Mouse (Mus musculus): ENCODE data around the gene Kctd17. TPM values are rescaled to one million over a fixed set of nuclear protein-coding genes. Genes with fewer than 3 reads are reported as not detected.

Kctd17 gene
- total RNA-seq (2015; ENCODE audit: low replicate concordance) (1.0 TPM in 1 of 2 replicates, not detected in the other), total RNA-seq (2017; ENCODE audit: low replicate concordance) (0.98 and 2.0 TPM in 2 replicates)

DNA sequence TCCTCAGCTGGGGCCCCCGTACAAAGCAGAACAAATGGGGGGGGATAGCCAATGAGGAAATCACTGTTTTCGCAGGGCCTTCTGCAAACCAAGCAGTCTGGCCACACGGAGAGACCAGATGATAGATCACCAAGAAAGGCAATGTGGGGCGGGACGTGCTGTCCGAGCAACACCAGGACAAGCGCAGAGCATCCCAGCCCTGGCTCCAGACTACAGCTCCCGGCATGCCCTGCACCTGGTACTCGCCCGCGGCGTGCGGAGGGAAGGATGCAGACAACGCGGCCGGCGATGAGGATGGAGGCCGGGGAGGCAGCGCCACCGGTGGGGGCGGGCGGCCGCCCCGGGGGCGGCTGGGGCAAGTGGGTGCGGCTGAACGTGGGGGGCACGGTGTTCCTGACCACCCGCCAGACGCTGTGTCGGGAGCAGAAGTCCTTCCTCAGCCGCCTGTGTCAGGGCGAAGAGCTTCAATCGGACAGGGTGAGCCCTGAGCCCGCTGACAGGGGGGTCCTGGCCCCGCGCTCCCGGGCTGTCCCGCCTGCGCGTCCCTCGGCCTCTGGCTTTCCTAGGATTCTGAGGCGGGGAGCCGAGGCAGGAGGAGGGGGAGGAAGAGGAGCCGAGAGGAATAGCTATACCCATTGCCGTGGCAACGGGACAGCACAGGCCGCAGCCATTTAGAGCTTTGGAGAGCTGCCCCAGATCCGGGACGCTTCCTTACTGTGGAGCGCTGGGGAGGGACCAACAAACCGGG lies at the start of gene Kctd17:
Gene Kctd17 (plus strand): TSS at position 174 of the 748 bp plus-strand sequence.
- ATAC-seq (replicated peaks; ENCODE audit: low FRiP score, poor library complexity, severe bottlenecking): no peak

DNA sequence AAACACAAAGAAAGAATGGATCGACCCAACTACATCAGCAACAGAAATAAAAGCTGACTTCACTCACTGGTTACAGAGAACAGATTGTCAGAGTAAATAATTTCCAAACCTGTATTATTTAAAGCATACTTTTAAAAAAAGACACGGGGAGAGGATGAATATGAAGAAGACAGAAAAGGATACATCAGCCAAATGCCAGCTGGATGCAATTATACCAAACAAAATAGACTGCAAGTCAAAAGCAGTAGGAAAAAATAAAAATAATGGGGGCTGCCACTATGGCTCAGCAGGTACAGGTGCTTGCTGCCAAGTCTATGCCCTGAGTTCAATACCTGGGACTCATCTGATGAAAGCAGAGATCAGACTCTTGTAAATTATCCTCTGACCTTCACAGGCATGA lies 48.2 kb upstream of the Kctd17 start:
- ATAC-seq (replicated peaks; ENCODE audit: low FRiP score, poor library complexity, severe bottlenecking): no peak

DNA sequence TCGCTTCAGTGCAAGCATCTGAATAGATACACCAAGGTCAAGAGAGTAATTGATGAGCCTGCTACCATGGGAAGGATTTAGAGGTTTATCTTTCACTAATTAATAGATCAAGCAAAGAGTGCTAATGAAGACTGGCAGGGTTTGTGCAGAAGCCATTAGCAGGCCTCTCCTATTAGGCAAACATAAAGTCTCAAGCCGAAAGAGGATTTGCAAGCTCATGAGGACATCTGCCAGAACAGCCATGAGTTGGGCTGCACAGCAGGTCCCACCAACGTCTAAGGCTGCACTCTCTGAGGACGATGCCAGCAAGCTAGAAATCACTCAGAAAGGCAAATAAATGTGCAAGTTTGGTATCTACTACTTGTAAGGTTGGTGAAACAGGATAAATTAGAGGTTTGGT lies 47.6 kb upstream of the Kctd17 start:
- ATAC-seq (replicated peaks; ENCODE audit: low FRiP score, poor library complexity, severe bottlenecking): no peak

DNA sequence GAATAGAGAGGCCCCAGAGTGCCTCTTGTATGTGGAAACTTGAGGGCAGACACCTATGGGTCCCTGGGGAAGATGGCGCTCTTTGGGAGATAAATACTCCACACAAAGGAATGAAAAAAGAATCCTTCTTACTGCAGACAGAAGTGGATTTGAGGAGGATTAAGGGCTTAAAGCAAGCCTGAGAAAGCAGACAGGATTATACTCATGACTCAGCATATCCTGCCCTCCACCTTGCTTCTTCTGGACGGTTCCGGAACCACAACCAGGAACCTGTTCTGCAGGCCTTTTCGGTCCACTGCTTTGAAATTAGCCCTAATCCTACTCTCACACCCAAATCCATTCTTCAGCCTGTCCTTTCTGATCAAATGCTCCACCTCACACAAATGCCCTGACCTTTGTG lies 46.2 kb upstream of the Kctd17 start:
- ATAC-seq (replicated peaks; ENCODE audit: low FRiP score, poor library complexity, severe bottlenecking): no peak

DNA sequence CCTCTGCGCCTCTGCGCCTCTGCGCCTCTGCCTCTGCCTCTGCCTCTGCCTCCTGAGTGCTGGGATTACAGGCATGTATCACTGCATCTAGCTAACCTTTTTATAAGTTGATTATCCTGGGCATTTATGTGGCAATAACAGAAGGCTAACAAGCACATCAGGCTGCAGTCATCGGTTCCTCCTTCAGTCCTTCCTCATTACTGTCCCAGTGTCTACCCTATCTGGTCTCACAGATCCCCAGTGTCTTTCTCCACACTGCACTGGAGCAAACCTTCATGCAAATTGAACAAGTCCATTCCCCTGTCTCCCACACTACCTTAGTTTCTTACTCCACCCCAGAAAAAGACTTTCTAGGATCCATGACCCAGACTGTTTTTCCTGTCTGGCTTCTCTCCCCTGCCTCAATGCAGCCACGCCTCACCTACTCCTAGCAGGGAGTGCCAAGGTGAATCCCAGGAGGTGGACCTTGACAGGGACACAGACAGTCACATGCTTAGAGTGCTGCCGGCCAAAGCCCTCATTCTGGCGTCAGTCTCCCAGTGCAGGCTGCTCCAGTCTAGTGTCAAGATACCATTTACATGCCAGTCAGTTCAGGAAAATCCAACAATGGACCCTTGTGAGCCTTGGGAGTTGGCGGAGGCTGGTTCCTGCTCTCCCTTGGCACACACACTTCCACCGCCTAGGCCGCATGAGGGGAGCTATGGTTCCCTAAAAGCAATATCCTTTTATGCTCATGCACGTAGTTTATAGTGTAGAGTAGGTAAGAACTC lies 44.7 kb upstream of the Kctd17 start:
- no peak for ATAC-seq (replicated peaks; ENCODE audit: low FRiP score, poor library complexity, severe bottlenecking)

DNA sequence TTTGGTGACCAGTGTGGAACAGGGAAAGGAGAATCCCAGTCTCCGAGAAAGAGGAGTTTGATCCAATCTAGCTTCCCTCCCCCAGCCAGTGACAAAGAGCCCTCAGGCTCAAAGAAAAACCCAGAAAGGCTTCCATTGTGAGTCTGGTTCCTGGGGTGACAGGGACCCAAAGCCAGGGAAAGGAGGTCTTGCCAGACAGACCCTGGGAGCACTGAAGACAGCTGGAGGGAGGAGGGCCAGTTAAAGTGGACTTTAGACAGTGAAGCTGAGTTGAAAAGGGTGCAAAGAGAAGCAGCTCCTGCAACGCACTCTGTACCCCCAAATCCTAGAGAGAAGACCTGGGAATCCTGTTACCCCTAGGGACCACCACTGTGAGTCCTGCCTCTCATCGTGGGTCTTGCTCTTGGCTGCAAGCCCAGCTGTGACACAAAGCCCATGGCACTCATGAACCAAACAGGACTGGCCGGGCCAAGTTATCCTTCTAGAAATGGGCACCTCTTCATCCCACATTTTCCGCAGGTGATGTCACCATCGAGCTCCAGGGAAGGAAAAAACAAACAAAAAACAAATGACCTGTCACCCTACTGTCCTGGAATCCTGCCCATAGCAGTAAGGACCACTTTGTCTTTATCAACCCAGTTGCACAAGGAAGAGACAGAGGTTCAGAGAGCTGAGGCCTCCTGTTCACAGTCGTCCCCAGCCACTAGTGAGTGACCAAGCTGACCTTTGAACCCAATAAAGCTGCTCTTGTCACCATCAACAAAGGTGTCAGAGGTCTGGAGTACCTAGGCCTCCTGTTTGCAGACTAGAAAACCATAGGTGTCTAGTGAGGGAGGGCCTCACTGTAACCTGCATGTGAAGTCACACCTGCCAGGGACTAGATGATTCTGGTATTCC lies 43.9 kb upstream of the Kctd17 start:
- no peak for ATAC-seq (replicated peaks; ENCODE audit: low FRiP score, poor library complexity, severe bottlenecking)

DNA sequence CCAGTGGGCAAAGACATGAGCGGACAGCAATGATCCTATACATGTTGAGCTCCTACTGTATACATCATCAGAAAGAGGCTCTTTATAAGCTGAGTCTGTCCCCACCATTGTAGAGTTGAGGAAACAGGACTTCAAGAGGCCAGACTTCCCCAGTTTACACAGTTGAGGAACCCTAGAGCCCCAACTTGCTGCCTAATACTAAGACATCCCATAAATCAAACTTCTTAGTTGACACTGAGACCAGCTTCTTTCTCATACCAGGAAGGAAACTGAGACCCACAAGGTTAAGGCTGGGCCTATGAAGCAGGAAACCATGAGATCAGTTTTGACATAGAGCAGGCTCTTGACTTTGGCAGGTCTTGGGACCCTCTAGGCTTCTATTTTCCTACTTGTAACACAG lies 42.8 kb upstream of the Kctd17 start:
- no peak for ATAC-seq (replicated peaks; ENCODE audit: low FRiP score, poor library complexity, severe bottlenecking)

DNA sequence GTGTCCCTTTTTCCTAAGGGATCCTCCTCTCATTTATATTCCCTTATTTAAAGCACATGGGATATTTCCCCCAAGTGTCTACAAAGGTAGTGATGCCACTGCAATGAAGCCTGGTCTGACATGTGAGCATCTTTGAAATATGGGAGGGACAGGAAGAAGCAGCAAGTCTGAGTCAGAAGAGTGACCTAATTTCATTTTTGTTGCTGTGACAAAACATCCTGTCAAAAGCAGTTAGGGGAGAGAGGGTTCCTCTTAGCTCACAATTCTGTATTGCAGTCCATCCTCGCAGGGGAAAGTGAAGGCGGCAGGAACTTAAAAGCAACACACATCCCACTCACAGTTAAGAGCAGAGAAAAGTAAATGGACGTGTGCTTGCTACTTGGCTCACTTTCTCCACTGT lies 37.5 kb upstream of the Kctd17 start:
- no peak for ATAC-seq (replicated peaks; ENCODE audit: low FRiP score, poor library complexity, severe bottlenecking)

DNA sequence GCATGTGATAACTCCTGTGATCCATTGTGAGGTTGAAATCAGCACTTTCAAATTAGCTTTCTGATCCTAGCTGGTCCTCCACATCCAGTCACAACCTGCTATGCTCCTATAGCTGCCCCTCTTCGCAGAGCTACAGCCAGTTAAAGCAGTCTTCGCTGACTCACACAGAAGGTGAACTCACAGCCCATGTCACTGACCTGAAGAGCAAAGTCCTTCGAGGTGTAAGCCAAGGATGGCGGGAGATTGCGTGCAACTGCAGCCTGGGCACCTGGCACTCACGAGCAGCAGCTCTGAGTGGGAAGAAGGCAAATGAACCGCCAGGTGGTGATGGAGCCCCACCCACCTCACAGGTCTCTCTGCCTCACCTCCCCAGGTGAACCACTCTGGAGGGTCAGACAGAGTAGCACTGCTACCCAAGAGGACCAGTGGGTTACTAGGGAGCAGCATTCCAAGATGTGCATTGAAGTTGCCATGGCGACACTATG lies 32.8 kb upstream of the Kctd17 start, which contains the start of gene Tex33:
Gene Tex33 (minus strand): TSS at position 435 of the 485 bp plus-strand sequence.
- ATAC-seq (replicated peaks; ENCODE audit: low FRiP score, poor library complexity, severe bottlenecking): no peak

DNA sequence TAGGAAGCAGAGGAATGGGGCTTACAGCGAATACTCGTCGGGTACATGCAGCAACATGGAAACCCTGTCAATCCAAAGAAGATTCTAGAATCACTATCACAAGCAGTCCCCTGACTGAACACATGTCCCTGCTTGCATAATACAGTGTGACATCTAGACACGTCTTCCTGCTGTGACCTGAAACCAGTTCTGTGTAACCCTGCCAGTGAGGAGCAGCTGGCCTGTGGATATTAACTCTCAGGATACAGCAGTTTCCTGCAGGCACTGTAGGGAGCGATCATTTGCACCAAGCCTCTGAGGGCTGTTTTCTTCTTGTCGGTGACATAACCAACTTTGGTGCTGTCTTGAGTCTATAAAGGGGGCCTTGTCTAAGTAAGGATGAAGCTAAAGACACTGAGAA lies 27.0 kb upstream of the Kctd17 start:
- no peak for ATAC-seq (replicated peaks; ENCODE audit: low FRiP score, poor library complexity, severe bottlenecking)

DNA sequence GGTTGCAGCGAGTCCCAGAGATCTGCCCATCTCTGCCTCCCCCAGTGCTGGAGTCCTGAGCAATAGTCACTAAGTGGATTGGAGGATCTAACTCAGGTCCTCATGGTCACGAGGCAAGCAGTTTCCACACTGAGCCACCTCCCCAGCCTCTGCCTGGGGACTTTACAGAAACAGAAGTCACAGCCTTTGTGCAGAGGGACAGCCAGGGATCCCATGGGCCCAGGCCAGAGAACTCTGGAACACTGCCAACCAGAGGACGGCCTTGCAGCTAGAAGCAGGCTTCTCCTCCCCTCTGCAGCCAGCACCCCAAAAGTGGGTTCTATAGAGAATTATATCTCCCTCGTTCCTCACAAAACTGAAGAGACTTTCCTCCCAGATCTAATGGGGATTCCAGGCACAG lies 26.4 kb upstream of the Kctd17 start:
- no peak for ATAC-seq (replicated peaks; ENCODE audit: low FRiP score, poor library complexity, severe bottlenecking)

DNA sequence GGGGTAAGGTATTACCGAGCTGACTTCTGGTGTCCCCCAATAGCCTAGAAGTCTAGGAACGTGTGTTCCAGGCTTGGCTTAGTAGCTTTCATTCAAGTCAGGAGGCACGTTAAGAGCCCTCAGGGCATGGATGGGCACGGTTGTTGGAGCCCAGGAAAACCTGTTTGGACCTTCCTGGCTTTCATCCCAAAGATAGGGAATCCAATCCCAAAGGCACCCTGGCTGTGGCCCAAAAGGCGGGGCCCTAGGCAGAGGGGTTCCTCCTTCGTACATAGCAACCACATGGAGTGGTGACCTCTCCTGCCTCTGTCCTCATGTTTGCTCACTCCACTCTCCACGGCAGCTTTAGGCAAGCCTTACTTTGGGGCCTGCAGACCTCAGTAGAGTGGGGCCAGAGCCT lies 25.9 kb upstream of the Kctd17 start:
- no peak for ATAC-seq (replicated peaks; ENCODE audit: low FRiP score, poor library complexity, severe bottlenecking)

DNA sequence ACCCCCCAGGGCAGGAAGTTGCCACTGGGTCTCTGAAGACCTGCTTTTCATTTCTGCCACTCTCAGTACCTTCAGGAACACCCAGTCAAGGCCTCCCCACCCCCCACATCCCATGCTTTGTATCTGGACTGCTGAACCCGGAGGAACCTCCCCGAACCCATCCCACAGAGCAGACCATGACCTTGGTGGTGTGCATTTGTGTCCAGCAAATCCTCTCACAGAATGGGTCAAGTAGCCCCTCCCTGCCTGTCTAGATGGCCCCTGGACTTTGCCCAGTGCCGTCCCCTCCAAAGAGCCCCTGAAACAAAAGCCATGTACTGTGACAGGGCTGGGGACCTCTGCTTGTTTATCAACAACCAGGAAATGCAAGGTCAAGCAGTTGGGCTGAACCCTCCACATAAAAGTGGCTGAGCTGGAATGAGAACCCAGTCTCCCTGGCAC lies 25.0 kb upstream of the Kctd17 start:
- ATAC-seq (replicated peaks; ENCODE audit: low FRiP score, poor library complexity, severe bottlenecking): no peak

DNA sequence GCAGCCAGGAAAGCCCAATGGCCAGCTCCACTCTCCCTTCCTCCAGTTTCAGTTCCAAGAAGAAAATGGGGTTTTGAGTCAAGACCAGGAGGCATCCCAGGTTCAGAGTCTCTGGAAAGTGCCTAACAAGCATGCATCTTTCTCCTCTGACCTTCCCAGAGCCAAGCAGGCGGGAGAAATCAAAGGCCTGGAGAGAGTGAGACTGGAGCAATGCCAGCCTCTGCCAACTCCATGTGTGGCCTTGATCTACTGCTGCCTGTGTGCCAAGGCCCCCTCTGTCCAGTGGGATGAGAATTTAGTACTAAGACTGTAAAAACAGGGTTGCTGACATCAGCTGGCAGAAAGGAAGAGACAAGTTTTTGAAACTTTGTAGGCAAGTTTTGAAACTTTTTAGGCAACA lies 24.5 kb upstream of the Kctd17 start:
- ATAC-seq (replicated peaks; ENCODE audit: low FRiP score, poor library complexity, severe bottlenecking): no peak

DNA sequence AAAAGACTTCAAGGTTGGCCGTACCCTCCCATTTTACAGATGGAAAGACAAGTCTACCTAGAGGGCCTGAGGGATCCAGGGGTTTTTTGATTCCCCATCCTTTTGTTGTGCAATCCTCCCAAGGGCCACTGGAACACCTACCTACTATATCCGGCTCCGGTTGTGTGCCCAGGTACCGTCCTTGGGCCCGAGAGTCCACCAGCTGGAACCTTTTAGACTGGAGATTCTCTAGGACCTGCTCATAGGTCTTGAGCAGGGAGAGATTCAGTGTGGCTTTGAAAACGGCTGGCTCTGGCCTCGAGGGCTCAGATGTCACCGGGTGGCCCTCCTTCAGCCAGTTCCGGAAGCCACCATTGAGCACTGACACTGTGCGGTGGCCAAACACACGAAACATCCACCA lies 23.3 kb upstream of the Kctd17 start:
- ATAC-seq (replicated peaks; ENCODE audit: low FRiP score, poor library complexity, severe bottlenecking): no peak

DNA sequence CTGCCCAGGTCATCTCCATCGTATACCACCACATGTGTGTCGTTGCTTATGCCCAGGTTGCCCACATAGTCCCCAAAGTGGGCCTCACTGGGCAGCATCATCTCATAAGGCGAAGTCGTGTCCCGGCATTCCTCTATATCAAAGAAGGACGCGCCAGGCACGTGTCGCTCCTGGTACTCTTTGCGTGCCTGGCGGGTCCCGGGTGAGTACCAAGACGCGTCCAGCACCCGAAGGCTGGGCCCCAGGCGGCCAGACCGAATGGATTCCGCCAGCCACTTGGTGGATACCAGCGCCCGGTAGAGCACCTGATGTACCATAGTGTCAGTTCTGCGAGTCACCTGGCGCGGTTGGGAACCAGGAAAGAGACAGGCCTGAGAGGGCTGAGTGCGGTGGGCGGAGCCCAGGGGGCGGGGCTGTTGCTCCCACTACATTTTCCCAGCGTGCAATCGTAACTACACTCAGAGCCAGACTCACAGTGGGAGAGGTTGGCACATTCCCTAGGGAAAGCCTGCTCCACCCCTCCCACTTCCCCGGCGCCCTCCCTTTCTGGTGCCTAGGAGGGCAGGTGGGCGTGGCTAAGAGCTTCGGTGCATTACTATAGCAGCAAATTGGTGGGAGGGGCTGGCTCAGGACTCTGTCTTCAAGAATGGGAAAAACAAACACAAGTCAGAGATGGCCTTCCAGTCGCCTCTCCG lies 22.7 kb upstream of the Kctd17 start, which contains the start of gene Tst:
Gene Tst (minus strand): TSS at position 391 of the 695 bp plus-strand sequence.
- peak; percentile 64 for ATAC-seq (replicated peaks; ENCODE audit: low FRiP score, poor library complexity, severe bottlenecking)

DNA sequence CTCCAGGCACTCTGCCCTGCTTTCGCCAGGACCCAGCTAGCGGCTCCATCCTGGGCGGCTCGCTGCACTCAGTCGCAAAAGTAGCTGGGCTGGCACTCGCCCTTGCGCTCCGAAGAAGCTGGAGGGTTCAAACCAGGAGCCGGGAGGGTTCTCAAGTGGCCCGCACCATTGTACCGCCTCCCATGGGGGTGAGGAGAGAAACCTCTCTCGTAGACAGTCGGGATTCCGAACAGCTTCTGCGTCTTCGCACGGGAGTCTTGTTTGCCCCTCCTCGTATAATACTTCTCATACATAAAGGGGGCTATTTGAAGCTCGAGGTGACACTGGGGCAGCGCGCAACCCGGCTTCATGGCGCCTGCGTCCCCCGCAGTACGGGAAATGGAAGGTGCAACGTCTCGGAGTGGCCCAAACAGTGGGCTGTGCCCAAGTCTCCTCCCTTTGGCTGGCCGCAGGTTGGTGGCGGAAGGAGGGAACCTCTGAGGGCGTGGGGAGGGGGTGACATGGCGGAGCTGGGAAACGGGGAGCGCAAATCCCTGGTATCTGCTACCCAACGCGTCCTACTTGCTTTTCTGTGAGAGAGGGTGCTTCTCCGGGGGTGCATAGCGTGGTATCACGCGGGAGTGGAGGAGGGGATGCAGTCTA lies 21.9 kb upstream of the Kctd17 start, which contains the start of gene Mpst:
Gene Mpst (plus strand): TSS at position 124 of the 642 bp plus-strand sequence.
- peak; percentile 84 for ATAC-seq (replicated peaks; ENCODE audit: low FRiP score, poor library complexity, severe bottlenecking)

DNA sequence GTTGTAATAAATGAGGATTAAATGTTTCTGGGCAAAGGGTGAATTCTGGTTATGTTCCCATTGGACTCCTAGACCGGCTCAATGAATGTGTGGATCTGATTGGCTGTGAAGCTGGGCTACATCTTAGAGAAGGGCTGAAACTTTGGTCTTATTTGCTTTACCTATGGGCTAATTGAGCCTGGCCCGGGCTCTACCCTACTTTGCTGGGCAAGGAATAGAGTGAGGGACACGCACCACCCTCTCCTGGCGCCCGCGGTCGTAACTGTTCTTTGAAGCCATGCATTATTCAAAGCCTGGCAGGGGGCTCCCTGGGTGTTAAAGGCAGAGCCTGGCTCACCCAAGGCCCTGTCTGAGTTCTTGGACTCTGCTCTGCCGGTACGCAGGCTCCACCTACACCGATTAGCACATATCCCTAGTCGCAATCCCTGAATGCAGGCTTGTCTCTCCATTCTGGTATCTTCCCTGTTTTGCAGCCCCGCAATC lies 18.8 kb upstream of the Kctd17 start:
- ATAC-seq (replicated peaks; ENCODE audit: low FRiP score, poor library complexity, severe bottlenecking): no peak
